Mouse (Mus musculus) ES-E14 (cell line): ENCODE results near the gene Zfand2b.

ENCODE experiments used
- CHD2 ChIP-seq: IDR thresholded peaks from 2 replicates; pipeline ENCODE4 v1.6.1; 2014; ENCODE audit warnings: mild to moderate bottlenecking, low read depth, low read length, inconsistent platforms
- HCFC1 ChIP-seq: IDR thresholded peaks from 2 replicates; pipeline ENCODE4 v1.6.1; 2012; ENCODE audit warnings: low read length, inconsistent platforms, borderline replicate concordance; ENCODE audit not compliant: insufficient read depth
- MAFK ChIP-seq: IDR thresholded peaks from 2 replicates; pipeline ENCODE4 v1.6.1; 2014; ENCODE audit warnings: mild to moderate bottlenecking, low read depth, low read length, inconsistent platforms; ENCODE audit not compliant: insufficient read depth
- ZNF384 ChIP-seq: IDR thresholded peaks from 2 replicates; pipeline ENCODE4 v1.6.1; 2012; ENCODE audit warnings: low read depth, low read length, inconsistent platforms

DNA sequence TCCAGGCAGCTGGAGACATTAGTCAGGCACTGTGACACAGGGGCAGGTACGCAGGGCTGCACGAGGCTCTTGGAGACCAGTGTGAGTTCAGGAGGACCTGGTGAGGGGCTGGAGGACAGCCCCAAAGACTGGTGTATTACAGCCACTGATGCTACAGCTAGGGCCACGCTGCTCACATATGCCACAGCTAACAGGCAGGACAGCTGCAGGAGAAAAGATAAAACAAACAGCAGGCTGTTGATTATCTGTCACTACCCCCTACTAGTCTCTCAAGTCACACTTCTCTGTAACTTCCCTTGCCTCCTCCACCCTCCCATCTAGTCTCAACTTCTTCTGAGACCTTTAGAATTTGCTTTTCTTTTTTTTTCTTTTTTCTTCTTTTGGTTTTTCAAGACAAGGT lies 31.7 kb upstream of the Zfand2b start:
- TF ChIP-seq CHD2 (no peak), HCFC1 (no peak), MAFK (no peak), ZNF384 (no peak)
